Mouse (Mus musculus) midbrain, embryonic 14.5 days (tissue): ENCODE measurements around the gene Clint1. TPM values are rescaled to one million over a fixed set of nuclear protein-coding genes. Genes with fewer than 3 reads are reported as not detected.

Source experiments
- ATAC-seq: fragments of 200-750 bp; cut with Nextera tagmentation; 2 replicates; pipeline ENCODE4 v1.8.0; 2017; ENCODE audit warnings: moderate number of reproducible peaks, moderate library complexity; ENCODE audit not compliant: low FRiP score, low TSS enrichment
- DNase-seq: peaks from one replicate; pipeline ENCODE4 v3.0.0-alpha.2; 2015
- H3K27ac ChIP-seq: fragments of 300-500 bp; sonication (generic); replicated peaks from 2 replicates; pipeline ENCODE4 v1.5.1; 2014; ENCODE audit warnings: mild to moderate bottlenecking, low read depth, low read length, moderate library complexity
- H3K27me3 ChIP-seq: fragments of 300-500 bp; sonication (generic); 2 replicates; pipeline ENCODE4 v1.6.1; 2014; ENCODE audit warnings: low read length, control low read depth, mixed read lengths; ENCODE audit not compliant: control insufficient read depth, insufficient read depth
- H3K36me3 ChIP-seq: fragments of 300-500 bp; sonication (generic); 2 replicates; pipeline ENCODE4 v1.6.1; 2014; ENCODE audit warnings: low read length, control low read depth; ENCODE audit not compliant: control insufficient read depth, insufficient read depth
- H3K4me1 ChIP-seq: fragments of 300-500 bp; sonication (generic); 2 replicates; pipeline ENCODE4 v1.6.1; 2014; ENCODE audit warnings: mild to moderate bottlenecking, antibody characterized with exemption, low read length, control low read depth; ENCODE audit not compliant: control insufficient read depth, insufficient read depth
- H3K4me2 ChIP-seq: fragments of 300-500 bp; sonication (generic); 2 replicates; pipeline ENCODE4 v1.6.1; 2014; ENCODE audit warnings: mild to moderate bottlenecking, low read length, moderate library complexity
- H3K4me3 ChIP-seq: fragments of 300-500 bp; sonication (generic); replicated peaks from 2 replicates; pipeline ENCODE4 v1.5.1; 2014; ENCODE audit warnings: low read depth, low read length
- H3K9ac ChIP-seq: fragments of 300-500 bp; sonication (generic); replicated peaks from 2 replicates; pipeline ENCODE4 v1.6.1; 2014; ENCODE audit warnings: mild to moderate bottlenecking, low read length, moderate library complexity
- H3K9me3 ChIP-seq: fragments of 300-500 bp; sonication (generic); 2 replicates; pipeline ENCODE4 v1.6.1; 2016; ENCODE audit warnings: low read length, control low read depth, mixed read lengths; ENCODE audit not compliant: control insufficient read depth
- WGBS: fragments of 180-500 bp; shearing (Covaris S2); extraction: QIAGEN DNeasy Blood & Tissue Kit; methylation state at CpG from one replicate; pipeline ENCODE4 v1.1.7; 2014; 5-methylcytosine and 5-hydroxymethylcytosine counted together
- polyA plus RNA-seq: library from polyadenylated mRNA; unstranded; fragments of >200 nt; fragmentation: Nextera tagmentation; extraction: Ambion mirVana; gene quantifications from 2 replicates; pipeline ENCODE4 v1.2.1, GENCODE M21; 2014

The Clint1 gene
- polyA plus RNA-seq, 1 experiment from 2014 or later: 45.5 TPM

DNA sequence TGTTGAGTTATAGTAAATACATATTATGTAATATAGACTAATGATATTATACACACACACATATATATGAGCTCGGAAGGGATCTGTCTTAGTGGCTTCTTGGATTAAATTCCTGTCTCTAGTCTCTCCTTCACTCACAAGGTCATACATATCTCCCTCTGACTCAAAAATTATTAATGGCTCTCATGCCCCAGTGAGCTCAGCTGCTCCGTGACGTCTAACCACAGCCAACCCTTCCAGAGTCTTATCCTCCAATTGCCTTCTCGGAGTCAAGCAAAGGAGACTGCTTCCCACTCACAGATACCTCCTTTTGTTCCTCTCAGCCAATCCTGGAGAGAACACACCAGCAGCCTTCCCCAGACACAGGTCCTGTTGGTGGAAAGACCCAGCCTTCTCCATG is 67.0 kb downstream of the Clint1 start:
- H3K4me2 ChIP-seq: no peak overlapping the region
- no peak overlapping the region for H3K4me3 ChIP-seq
- H3K36me3 ChIP-seq: no peaks in the 10 kb centered on the region
- no peak overlapping the region for H3K27ac ChIP-seq
- H3K4me1 ChIP-seq: peaks cover 10% of the 10 kb centered on the region
- no peak overlapping the region for H3K9ac ChIP-seq
- H3K27me3 ChIP-seq: no peaks in the 10 kb centered on the region
- WGBS: 71% methylated on average over 4 of the region's 4 CpGs
- ATAC-seq (no peak), DNase-seq (no peak)
- H3K9me3 ChIP-seq: no peaks in the 10 kb centered on the region

DNA sequence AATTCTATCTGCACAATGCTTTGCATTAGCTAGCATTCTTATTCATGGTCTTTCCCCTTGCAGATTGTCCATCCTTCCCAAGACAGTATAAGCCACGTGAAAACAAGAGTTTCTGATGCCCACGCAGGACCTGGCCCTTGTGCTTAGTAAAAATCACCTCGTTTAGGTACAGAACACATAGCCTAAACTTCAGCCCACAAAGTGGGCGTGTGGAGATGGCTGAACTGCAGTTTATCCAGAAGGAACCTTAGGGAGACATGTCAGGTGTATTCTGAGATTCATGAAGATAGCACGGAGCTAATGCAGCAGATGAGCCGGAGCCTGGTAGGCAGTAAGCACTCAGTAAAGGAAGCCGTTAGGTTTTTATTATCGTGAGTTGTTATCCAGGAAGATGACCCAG is 69.2 kb downstream of the Clint1 start:
- H3K36me3 ChIP-seq: no peaks in the 10 kb centered on the region
- H3K9ac ChIP-seq: no peak overlapping the region
- 35% methylated on average over 8 of the region's 8 CpGs for WGBS
- ATAC-seq (no peak), DNase-seq (no peak)
- H3K4me1 ChIP-seq: peaks cover 10% of the 10 kb centered on the region
- no peaks in the 10 kb centered on the region for H3K9me3 ChIP-seq
- peak overlapping the region; percentile 37 for H3K4me2 ChIP-seq
- H3K27ac ChIP-seq: peak overlapping the region; percentile 73
- no peaks in the 10 kb centered on the region for H3K27me3 ChIP-seq
- no peak overlapping the region for H3K4me3 ChIP-seq

DNA sequence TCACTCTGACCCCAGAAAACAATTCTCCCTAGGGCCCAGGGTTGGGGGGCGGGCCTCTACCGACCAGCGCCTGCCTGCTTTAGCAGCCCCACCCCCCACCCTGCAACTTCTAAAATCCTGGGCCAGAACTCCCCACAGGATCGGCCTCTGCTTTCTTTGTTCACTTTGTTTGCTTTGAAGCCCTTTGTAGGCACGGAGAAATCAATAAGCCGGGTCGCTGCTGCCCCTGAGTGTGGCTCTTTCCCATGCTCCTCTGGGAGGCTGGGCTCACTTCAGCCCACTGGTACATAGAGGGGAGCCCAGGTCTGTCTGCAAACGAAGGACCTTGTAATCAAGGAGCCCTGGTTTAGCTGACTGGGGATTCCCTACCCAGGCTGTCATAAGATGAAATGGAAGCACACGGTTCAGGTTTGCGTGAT is 69.6 kb downstream of the Clint1 start:
- H3K27me3 ChIP-seq: no peaks in the 10 kb centered on the region
- H3K36me3 ChIP-seq: no peaks in the 10 kb centered on the region
- peaks cover 10% of the 10 kb centered on the region for H3K4me1 ChIP-seq
- H3K9ac ChIP-seq: no peak overlapping the region
- ATAC-seq: peak; percentile 63
- peak; percentile 71 for DNase-seq
- no peak overlapping the region for H3K4me3 ChIP-seq
- H3K9me3 ChIP-seq: no peaks in the 10 kb centered on the region
- peak overlapping the region; percentile 73 for H3K27ac ChIP-seq
- peak overlapping the region; percentile 37 for H3K4me2 ChIP-seq
- 2% methylated on average over 10 of the region's 10 CpGs for WGBS

DNA sequence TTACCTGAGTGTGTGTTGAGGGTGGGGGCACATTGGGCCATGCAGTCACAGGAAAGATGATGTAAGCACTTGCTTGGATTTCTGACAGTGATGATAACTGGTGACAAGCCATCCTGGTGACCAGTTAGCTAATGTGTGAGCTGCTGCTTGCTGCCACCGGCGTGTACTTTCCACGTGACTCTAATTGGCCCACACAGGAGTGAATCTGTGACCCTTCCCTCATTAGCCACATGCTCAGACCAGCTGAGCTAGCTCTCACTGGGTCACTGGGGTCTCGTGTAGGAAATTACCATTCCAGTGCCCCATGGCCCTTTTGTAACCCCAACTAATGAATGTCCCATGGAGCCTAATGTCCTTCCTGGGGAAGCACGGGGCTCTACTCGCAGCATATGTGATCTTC is 73.6 kb downstream of the Clint1 start:
- Histone ChIP-seq H3K4me3 (no peak overlapping the region), H3K4me2 (no peak overlapping the region), H3K27me3 (no peaks in the 10 kb centered on the region), H3K4me1 (peaks cover 10% of the 10 kb centered on the region), H3K36me3 (peaks cover 13% of the 10 kb centered on the region), H3K9ac (no peak overlapping the region), H3K9me3 (no peaks in the 10 kb centered on the region), H3K27ac (peak overlapping the region; percentile 58; the same call in 1 of the 2 replicates)
- ATAC-seq (no peak), DNase-seq (peak; percentile 53)
- WGBS: 40% methylated on average over 6 of the region's 6 CpGs

DNA sequence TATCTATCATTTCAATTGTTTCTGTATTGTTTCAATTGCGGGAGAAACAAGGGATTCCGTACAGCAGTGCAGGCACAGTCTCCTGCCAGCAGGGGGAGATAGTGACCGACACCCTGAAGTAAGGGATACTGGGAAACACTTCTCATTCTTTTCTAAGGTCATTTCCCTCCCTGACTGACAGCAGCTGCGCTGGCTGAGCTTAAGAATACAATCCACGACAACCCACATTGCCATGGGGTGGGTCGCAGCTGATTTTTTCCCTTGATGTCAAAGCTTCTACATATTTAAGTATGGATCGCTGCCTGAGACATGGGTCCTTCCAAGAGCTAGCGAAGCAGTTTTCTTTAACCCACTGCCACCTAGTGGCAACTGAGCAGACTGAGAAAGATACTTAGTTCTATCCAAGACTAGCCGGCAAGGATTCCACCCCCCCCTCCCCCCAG is 74.8 kb downstream of the Clint1 start:
- no peak overlapping the region for H3K9ac ChIP-seq
- WGBS: under 1% methylated on average over 9 of the region's 9 CpGs

DNA sequence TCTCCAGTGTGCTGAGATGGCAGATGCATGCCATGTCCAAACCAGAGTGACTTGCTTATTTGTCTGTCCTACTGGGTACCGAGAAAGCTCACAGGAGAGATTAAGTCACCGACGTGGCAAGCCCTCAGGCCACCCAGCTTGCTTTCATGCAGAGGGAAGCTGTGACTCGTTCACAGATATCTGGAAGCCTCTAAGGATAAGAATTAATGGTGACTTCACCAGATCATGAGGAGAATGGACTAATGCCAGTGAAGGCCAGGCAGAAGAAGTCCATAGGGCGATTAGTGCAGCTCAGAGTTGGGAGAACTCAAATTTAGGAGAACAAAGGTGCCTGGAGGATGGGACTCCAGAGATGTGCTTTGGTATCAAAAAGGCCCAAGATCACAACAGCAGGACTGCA is 75.6 kb downstream of the Clint1 start:
- Histone ChIP-seq H3K36me3 (peaks cover 25% of the 10 kb centered on the region), H3K9ac (no peak overlapping the region), H3K4me2 (no peak overlapping the region), H3K4me1 (0 out of 2 replicates have a peak, but pooled peaks cover under 1% of the 10 kb centered on the region), H3K4me3 (no peak overlapping the region), H3K27me3 (no peaks in the 10 kb centered on the region), H3K9me3 (no peaks in the 10 kb centered on the region), H3K27ac (no peak overlapping the region)
- no peak for ATAC-seq
- WGBS: 45% methylated on average over 5 of the region's 5 CpGs
- no peak for DNase-seq

More for the DNA sequence above, 74.8 kb downstream of the Clint1 start:
- Histone ChIP-seq H3K4me3 (peak overlapping the region; percentile 18), H3K27ac (peak overlapping the region; percentile 58), H3K4me1 (peaks cover 4% of the 10 kb centered on the region; the same call in 1 of the 2 replicates), H3K27me3 (no peaks in the 10 kb centered on the region), H3K4me2 (peak overlapping the region; percentile 39), H3K9me3 (no peaks in the 10 kb centered on the region), H3K36me3 (peaks cover 18% of the 10 kb centered on the region)
- ATAC-seq (peak; percentile 80), DNase-seq (peak; percentile 93)

DNA sequence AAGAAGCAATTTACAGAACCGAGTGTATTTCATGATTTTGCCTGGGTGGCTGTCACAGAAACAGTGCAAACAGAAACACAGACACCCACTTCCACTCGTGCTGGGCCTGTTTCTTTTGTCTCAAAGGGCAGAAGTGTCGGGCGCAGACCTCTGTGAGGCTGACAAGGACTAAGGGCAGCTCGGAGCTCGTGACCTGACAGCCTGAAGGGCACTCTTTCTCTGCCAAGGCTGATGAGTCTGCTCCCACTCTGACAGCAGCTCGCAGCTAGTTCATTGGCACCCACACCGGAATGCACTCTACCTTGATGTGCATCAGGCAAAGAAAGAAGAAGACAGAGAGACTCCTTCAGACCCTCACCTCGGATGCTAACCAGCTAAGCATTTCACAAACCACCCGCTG is 77.7 kb downstream of the Clint1 start:
- no peak overlapping the region for H3K4me2 ChIP-seq
- H3K9me3 ChIP-seq: no peaks in the 10 kb centered on the region
- H3K4me3 ChIP-seq: no peak overlapping the region
- no peaks in the 10 kb centered on the region for H3K4me1 ChIP-seq
- no peak for ATAC-seq
- H3K27me3 ChIP-seq: no peaks in the 10 kb centered on the region
- H3K27ac ChIP-seq: no peak overlapping the region
- WGBS: 86% methylated on average over 10 of the region's 10 CpGs
- no peak for DNase-seq
- peaks cover 46% of the 10 kb centered on the region for H3K36me3 ChIP-seq
- no peak overlapping the region for H3K9ac ChIP-seq

DNA sequence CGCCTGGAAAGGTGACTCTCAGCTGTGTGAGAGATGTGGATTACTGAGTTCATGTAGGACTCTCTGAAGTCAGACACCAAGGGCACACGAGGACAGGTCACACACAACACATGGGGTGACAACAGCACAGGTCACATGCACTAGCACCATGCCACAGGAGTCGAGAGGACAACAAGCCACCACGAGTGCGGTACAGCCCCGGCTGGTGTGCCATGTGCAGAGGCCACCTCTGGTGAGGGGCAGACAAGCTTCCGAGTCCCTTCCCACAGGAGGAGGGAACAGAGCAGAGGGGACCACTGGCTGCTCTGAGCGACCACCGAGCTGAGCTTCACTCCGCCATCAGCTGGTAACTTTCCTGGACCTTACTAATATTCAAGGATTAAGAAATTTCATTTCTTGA is 80.9 kb downstream of the Clint1 start:
- no peak overlapping the region for H3K9ac ChIP-seq
- no peaks in the 10 kb centered on the region for H3K27me3 ChIP-seq
- WGBS: 90% methylated on average over 10 of the region's 10 CpGs
- H3K9me3 ChIP-seq: no peaks in the 10 kb centered on the region
- H3K36me3 ChIP-seq: peaks cover 77% of the 10 kb centered on the region
- H3K4me2 ChIP-seq: no peak overlapping the region
- no peak for ATAC-seq
- H3K4me1 ChIP-seq: no peaks in the 10 kb centered on the region
- H3K4me3 ChIP-seq: no peak overlapping the region
- H3K27ac ChIP-seq: no peak overlapping the region
- no peak for DNase-seq

DNA sequence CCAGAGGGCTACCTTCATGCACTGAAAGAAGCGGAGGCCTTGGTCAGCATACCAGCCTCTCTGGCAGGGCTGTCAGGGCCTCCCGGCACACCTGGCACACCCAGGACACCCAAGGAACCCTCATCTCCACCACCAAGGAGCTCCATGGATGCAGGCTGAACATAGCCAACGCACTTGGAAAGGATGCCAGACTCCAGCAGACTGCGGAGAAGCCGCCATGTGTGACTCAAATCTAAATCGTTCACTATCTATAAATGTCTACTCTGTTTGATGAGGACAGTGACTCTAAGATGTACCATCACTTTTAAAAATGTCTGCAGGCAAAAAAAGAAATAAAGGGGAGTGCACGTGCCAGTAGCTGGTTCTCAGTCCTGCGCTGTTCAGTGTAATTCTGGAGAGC is 85.6 kb downstream of the Clint1 start:
- no peak overlapping the region for H3K27ac ChIP-seq
- H3K9me3 ChIP-seq: no peaks in the 10 kb centered on the region
- ATAC-seq (no peak), DNase-seq (no peak)
- no peaks in the 10 kb centered on the region for H3K27me3 ChIP-seq
- WGBS: 97% methylated on average over 8 of the region's 8 CpGs
- no peak overlapping the region for H3K4me3 ChIP-seq
- H3K4me1 ChIP-seq: peaks cover 5% of the 10 kb centered on the region
- H3K9ac ChIP-seq: no peak overlapping the region
- peaks cover 61% of the 10 kb centered on the region for H3K36me3 ChIP-seq
- no peak overlapping the region for H3K4me2 ChIP-seq
